Mouse (Mus musculus) kidney, postnatal 25 days (tissue): Measurements from ENCODE around the gene Mcoln3.

ENCODE experiments used
- DNase-seq, 2 experiments: peaks; one replicate each; pipeline ENCODE4 v3.0.0; 2021; ENCODE audit warnings: mixed read lengths in 2 of 2

Gene Mcoln3

GRCm38 (mm10) chr3:146117258-146117996 is at the start of gene Mcoln3:
TSS of gene Mcoln3 (plus strand) at chr3:146117450.
- DNase-seq, result peak; percentile 8 to 47

DNA sequence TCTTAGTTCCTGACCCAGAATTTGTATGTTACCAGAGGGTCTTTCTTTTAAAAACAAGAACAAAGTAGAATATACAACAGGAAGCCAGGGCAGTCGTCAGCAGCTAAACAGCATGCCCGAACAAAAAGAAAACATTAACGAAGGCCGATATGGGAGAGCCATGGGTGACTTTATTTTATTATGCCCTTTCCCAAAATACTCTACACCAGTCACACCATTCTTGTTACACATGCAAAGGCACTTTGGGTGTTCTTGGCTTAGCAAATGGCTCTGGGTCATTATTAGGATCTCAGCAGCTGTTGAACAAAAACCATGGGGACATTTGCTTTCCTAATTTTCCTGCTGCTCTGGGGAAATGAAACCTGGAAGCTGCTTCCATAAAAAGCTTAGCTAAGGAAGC is 48.0 kb upstream of the Mcoln3 start:
- DNase-seq, result no peak

DNA sequence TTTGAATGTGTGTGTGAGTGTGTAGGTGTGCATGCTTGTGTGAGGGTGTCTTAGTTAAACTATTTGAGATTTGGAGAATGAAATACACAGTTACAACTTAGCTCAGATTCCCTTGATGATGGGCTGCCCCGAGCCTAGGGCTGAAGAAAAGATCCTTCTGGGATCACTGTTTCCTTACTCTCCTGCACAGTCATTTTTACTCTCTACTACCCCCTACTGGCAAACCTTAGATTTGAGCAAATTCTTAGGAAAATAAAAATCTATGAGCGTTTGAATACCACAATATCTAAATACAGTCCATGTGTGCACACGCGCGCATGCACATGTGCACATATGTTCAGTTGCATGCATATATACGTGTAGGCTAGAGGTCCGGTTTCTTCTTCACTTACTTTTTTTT is 44.5 kb upstream of the Mcoln3 start:
- DNase-seq, result no peak

DNA sequence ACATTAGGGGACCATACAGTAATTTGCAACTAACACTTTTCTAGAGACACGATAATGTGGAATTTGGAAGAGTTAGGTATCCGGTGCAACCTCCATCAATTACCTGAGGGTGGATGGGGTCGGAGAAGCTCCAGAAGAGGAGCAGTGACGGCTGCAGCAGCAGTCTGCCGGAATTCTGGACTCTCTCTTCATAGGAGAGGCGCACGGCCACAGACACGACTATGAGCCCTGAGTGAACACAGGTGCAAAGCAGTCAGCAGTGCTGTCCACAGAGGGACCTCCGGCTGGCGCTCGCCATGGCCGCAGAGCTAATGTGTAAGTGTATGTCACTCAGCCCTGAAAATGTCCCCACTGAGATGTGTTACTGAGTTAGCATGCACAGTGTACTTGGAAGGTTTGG is 37.0 kb upstream of the Mcoln3 start:
- no peak for DNase-seq

GRCm38 (mm10) chr3:146090988-146091657 is 26.1 kb upstream of the Mcoln3 start:
- DNase-seq, result no peak

- no peak for DNase-seq
Measured at GRCm38 (mm10) chr3:146095066-146095465, 22.2 kb upstream of the Mcoln3 start.

DNA sequence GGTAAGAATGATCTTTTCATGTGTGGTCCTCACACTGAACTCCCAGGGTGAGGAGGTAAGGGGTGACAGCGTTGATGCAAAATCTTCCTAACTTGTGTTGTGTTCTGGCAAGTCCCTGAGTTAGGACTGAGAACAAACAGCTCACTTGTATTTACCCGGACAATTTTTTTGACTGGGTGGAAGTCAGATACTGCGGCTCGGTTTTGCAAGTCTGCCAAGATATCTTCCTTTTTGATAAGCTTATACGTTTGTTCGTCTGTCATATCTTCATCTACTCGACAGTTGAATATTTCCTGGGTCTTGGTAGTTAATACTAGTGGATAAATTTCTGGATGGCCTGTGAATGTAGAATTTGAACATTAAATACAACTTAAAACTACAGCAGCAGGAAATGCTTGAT is 20.3 kb upstream of the Mcoln3 start:
- DNase-seq, result no peak

GRCm38 (mm10) chr3:146097861-146098260 is 19.4 kb upstream of the Mcoln3 start:
- no peak for DNase-seq

- DNase-seq, result no peak
Measured at GRCm38 (mm10) chr3:146099925-146100324, 17.3 kb upstream of the Mcoln3 start.

GRCm38 (mm10) chr3:146102049-146102448 is 15.2 kb upstream of the Mcoln3 start:
- peak in 1 of 2 experiments; percentile 9 for DNase-seq

GRCm38 (mm10) chr3:146107116-146107849 is 10.0 kb upstream of the Mcoln3 start:
- DNase-seq, result peak in 1 of 2 experiments; percentile 9

GRCm38 (mm10) chr3:146107921-146108571 is 9.2 kb upstream of the Mcoln3 start, which contains the start of gene Wdr63:
TSS of gene Wdr63 (minus strand) at chr3:146108130.
- DNase-seq, result peak; percentile 65 to 67

GRCm38 (mm10) chr3:146108945-146109344 is 8.3 kb upstream of the Mcoln3 start:
- DNase-seq, result no peak

DNA sequence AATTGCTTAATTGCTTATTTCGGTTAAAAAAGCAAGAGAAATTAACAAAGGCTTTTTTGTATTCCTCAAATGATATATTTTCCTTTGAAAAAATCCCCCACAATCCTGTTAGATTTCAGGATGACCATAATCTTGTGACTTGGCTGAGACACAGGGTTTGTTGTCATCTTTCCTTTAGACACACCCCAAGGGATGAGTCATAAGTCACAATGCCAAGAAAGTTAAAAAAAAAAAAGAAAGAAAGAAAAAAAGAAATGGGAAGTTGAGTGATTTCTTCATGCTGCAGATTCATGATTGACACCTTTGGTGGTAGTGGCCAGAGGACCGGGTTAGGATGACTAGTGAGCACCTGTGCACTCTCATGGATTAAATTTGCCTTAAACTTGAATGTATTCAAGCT is 6.9 kb upstream of the Mcoln3 start:
- DNase-seq, result no peak

- DNase-seq, result no peak
Measured at GRCm38 (mm10) chr3:146110916-146111315, 6.3 kb upstream of the Mcoln3 start.

- peak in 1 of 2 experiments; percentile 5 for DNase-seq
Measured at GRCm38 (mm10) chr3:146117997-146118457, 777 bp downstream of the Mcoln3 start.

GRCm38 (mm10) chr3:146121310-146122124 is 4.3 kb downstream of the Mcoln3 start:
- DNase-seq, result no peak

- no peak for DNase-seq
Measured at GRCm38 (mm10) chr3:146122125-146122420, 4.8 kb downstream of the Mcoln3 start.

GRCm38 (mm10) chr3:146122807-146123463 is 5.7 kb downstream of the Mcoln3 start:
- no peak for DNase-seq

DNA sequence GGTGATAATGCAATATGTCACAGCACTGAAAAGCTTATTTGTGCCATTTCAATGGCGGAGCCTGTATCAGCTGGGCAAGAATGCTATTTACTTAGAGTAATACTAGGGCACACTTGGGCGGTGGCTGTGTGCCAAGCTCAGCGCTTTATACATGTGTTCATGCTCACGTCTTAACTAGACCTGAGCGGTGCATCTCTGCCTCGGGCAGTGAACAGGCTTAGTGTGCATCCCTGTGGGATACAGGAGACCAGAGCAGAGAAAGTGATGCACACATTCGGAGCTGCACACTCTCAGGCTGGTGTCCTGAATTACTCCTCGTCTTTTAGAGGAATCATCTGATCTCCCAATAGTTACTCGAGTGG is 6.2 kb downstream of the Mcoln3 start:
- DNase-seq, result no peak

GRCm38 (mm10) chr3:146127205-146127604 is 10.0 kb downstream of the Mcoln3 start:
- no peak for DNase-seq

DNA sequence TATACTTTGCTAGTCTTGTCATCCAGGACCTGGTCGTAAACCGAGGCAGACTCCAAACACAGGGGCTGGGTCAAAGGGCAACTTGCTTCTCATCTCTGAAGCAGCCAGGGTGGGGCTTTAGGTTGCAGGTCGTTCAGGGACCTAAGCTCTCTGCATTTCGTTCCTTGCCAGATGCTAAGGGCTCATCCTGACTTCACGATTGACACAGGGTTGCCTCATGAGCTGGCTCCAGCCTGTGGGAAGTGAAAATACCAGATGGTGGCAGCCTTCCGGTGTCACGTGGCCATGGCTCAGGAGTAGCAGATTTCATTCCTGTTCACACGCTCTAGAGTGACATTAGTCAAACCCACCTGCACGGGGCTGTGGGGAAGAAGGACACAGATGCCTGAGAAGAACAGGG is 17.6 kb downstream of the Mcoln3 start:
- DNase-seq, result no peak
